Mouse (Mus musculus) heart, adult 2 months (tissue): ENCODE data around the gene Fndc1. TPM values are rescaled to one million over a fixed set of nuclear protein-coding genes. Genes with fewer than 3 reads are reported as not detected.

Experiments used
- DNase-seq, 2 experiments: peaks; one replicate each; pipeline ENCODE4 v3.0.0; 2021
- H3K27ac ChIP-seq: fragments of 200-600 bp; 2 replicates; pipeline ENCODE4 v1.8.1; 2022
- H3K27me3 ChIP-seq: fragments of 200-500 bp; 2 replicates; pipeline ENCODE4 v1.6.1; 2012; ENCODE audit warnings: mild to moderate bottlenecking, low read length, inconsistent platforms, mixed read lengths; ENCODE audit not compliant: control insufficient read depth, insufficient read depth
- H3K36me3 ChIP-seq: fragments of 200-500 bp; 2 replicates; pipeline ENCODE4 v1.6.1; 2012; ENCODE audit warnings: low read length, inconsistent platforms; ENCODE audit not compliant: control insufficient read depth, insufficient read depth
- H3K4me1 ChIP-seq: fragments of 200-500 bp; 2 replicates; pipeline ENCODE4 v1.6.1; 2011; ENCODE audit warnings: low read length; ENCODE audit not compliant: control insufficient read depth, insufficient read depth
- H3K4me3 ChIP-seq: fragments of 200-600 bp; 2 replicates; pipeline ENCODE4 v1.8.1; 2022
- H3K79me2 ChIP-seq: fragments of 200-500 bp; replicated peaks from 2 replicates; pipeline ENCODE4 v1.6.1; 2012; ENCODE audit warnings: mild to moderate bottlenecking, inconsistent platforms, low read length, moderate library complexity, mixed read lengths; ENCODE audit not compliant: control insufficient read depth, insufficient read depth
- H3K9ac ChIP-seq: fragments of 200-500 bp; 2 replicates; pipeline ENCODE4 v1.6.1; 2012; ENCODE audit warnings: low read depth, mild to moderate bottlenecking, control low read depth, inconsistent platforms, low read length, mixed read lengths
- CTCF ChIP-seq: fragments of 200-600 bp; IDR thresholded peaks from 2 replicates; pipeline ENCODE4 v1.8.1; 2022; ENCODE audit warnings: antibody characterized with exemption, mild to moderate bottlenecking, moderate library complexity
- EP300 ChIP-seq: fragments of 200-500 bp; IDR thresholded peaks from 2 replicates; pipeline ENCODE4 v1.6.1; 2011; ENCODE audit warnings: low read depth, low read length, control low read depth; ENCODE audit not compliant: insufficient read depth
- POLR2A ChIP-seq: fragments of 200-500 bp; IDR thresholded peaks from 2 replicates; pipeline ENCODE4 v1.6.1; 2011; ENCODE audit warnings: mild to moderate bottlenecking, low read depth, low read length, control low read depth; ENCODE audit not compliant: insufficient read depth
- WGBS: fragments of 180-500 bp; shearing (Covaris S2); methylation state at CpG from one replicate; pipeline ENCODE4 v1.1.7; 2018; 5-methylcytosine and 5-hydroxymethylcytosine counted together
- intact Hi-C: fragments of 180-260 bp; cut with DNase I; formaldehyde crosslinking; loops from one replicate; pipeline ENCODE4 v1.15.1; 2025
- polyA plus RNA-seq: library from polyadenylated mRNA; depleted of rRNA; stranded (reverse); fragments of >200 nt; gene quantifications from 2 replicates; pipeline ENCODE4 v1.2.3, GENCODE M21; 2012
- total RNA-seq, 2 experiments: library from RNA; stranded (reverse); gene quantifications; 2 replicates each; pipeline ENCODE4 v1.2.3; 2021

The Fndc1 gene
- total and polyA plus RNA-seq, 3 experiments: 8.5 to 15.4 (median 11.5) TPM

GRCm38 (mm10) chr17:7746841-7747240 is 80.3 kb downstream of the Fndc1 start:
- DNase-seq: no peak
- H3K4me3 ChIP-seq: no peak overlapping the region
- TF ChIP-seq POLR2A: no peak
- no peak for TF ChIP-seq CTCF
- TF ChIP-seq EP300: no peak
- H3K27me3 ChIP-seq: no peaks in the 10 kb centered on the region
- no peaks in the 10 kb centered on the region for H3K36me3 ChIP-seq
- no peak overlapping the region for H3K27ac ChIP-seq
- 82% methylated on average over 3 of the region's 3 CpGs for WGBS
- H3K9ac ChIP-seq: no peak overlapping the region
- H3K4me1 ChIP-seq: no peaks in the 10 kb centered on the region
- H3K79me2 ChIP-seq: no peaks in the 10 kb centered on the region
- intact Hi-C loops: no loop called here

- no peak overlapping the region for H3K9ac ChIP-seq
- DNase-seq: no peak
- no peak for TF ChIP-seq CTCF
- TF ChIP-seq EP300: no peak
- no peak for TF ChIP-seq POLR2A
- no peak overlapping the region for H3K4me3 ChIP-seq
- intact Hi-C loops: no loop called here
- H3K36me3 ChIP-seq: no peaks in the 10 kb centered on the region
- no peaks in the 10 kb centered on the region for H3K79me2 ChIP-seq
- 87% methylated on average over 4 of the region's 4 CpGs for WGBS
- no peaks in the 10 kb centered on the region for H3K4me1 ChIP-seq
- no peaks in the 10 kb centered on the region for H3K27me3 ChIP-seq
- no peak overlapping the region for H3K27ac ChIP-seq
Observed at GRCm38 (mm10) chr17:7744976-7745375, 82.1 kb downstream of the Fndc1 start.

GRCm38 (mm10) chr17:7740988-7741387 is 86.1 kb downstream of the Fndc1 start:
- H3K4me1 ChIP-seq: no peaks in the 10 kb centered on the region
- H3K27me3 ChIP-seq: no peaks in the 10 kb centered on the region
- intact Hi-C loops: no loop called here
- no peak for TF ChIP-seq POLR2A
- TF ChIP-seq CTCF: no peak
- TF ChIP-seq EP300: no peak
- no peaks in the 10 kb centered on the region for H3K36me3 ChIP-seq
- H3K79me2 ChIP-seq: no peaks in the 10 kb centered on the region
- no peak overlapping the region for H3K4me3 ChIP-seq
- no peak overlapping the region for H3K9ac ChIP-seq
- no peak overlapping the region for H3K27ac ChIP-seq
- peak in 1 of 2 experiments; percentile 33 for DNase-seq
- 21% methylated on average over 2 of the region's 2 CpGs for WGBS

GRCm38 (mm10) chr17:7722991-7723390 is 104.1 kb downstream of the Fndc1 start:
- no peak for DNase-seq
- Histone ChIP-seq H3K79me2 (no peaks in the 10 kb centered on the region), H3K36me3 (no peaks in the 10 kb centered on the region), H3K27me3 (no peaks in the 10 kb centered on the region), H3K4me1 (no peaks in the 10 kb centered on the region), H3K4me3 (no peak overlapping the region), H3K9ac (no peak overlapping the region), H3K27ac (no peak overlapping the region)
- intact Hi-C loops: no loop called here
- WGBS: 85% methylated on average over 4 of the region's 4 CpGs
- TF ChIP-seq POLR2A (no peak), EP300 (no peak), CTCF (no peak)

GRCm38 (mm10) chr17:7718886-7719285 is 108.2 kb downstream of the Fndc1 start:
- Histone ChIP-seq H3K27me3 (no peaks in the 10 kb centered on the region), H3K4me1 (no peaks in the 10 kb centered on the region), H3K9ac (no peak overlapping the region), H3K4me3 (no peak overlapping the region), H3K27ac (no peak overlapping the region), H3K79me2 (no peaks in the 10 kb centered on the region), H3K36me3 (no peaks in the 10 kb centered on the region)
- intact Hi-C loops: no loop called here
- TF ChIP-seq POLR2A: no peak
- DNase-seq: no peak
- WGBS: 51% methylated on average over 1 of the region's 1 CpGs

- Histone ChIP-seq H3K27ac (no peak overlapping the region), H3K4me1 (peaks cover 2% of the 10 kb centered on the region; the same call in 1 of the 2 replicates), H3K36me3 (no peaks in the 10 kb centered on the region), H3K4me3 (no peak overlapping the region), H3K27me3 (no peaks in the 10 kb centered on the region), H3K79me2 (no peaks in the 10 kb centered on the region), H3K9ac (no peak overlapping the region)
- 75% methylated on average over 6 of the region's 6 CpGs for WGBS
- DNase-seq: no peak
- intact Hi-C loops: no loop called here
- TF ChIP-seq POLR2A (no peak), EP300 (no peak), CTCF (no peak)
Observed at GRCm38 (mm10) chr17:7717945-7718344, 109.2 kb downstream of the Fndc1 start.

- Histone ChIP-seq H3K36me3 (no peaks in the 10 kb centered on the region), H3K79me2 (no peaks in the 10 kb centered on the region), H3K27ac (no peak overlapping the region), H3K4me3 (no peak overlapping the region), H3K4me1 (peaks cover 2% of the 10 kb centered on the region; the same call in 1 of the 2 replicates), H3K9ac (no peak overlapping the region), H3K27me3 (no peaks in the 10 kb centered on the region)
- 18% methylated on average over 2 of the region's 2 CpGs for WGBS
- DNase-seq: peak; percentile 41 to 53
- intact Hi-C loops: no loop called here
- TF ChIP-seq EP300 (no peak), CTCF (no peak), POLR2A (no peak)
Observed at GRCm38 (mm10) chr17:7713020-7713419, 114.1 kb downstream of the Fndc1 start.
